Mouse (Mus musculus) forebrain, embryonic 15.5 days (tissue): ENCODE measurements around the gene Ppwd1. TPM values are rescaled to one million over a fixed set of nuclear protein-coding genes. Genes with fewer than 3 reads are reported as not detected.

ENCODE experiments used
- ATAC-seq: fragments of 200-750 bp; cut with Nextera tagmentation; replicated peaks from 2 replicates; pipeline ENCODE4 v1.8.0; 2017; ENCODE audit warnings: mild to moderate bottlenecking, moderate TSS enrichment, moderate library complexity
- H3K27ac ChIP-seq: fragments of 300-500 bp; sonication (generic); replicated peaks from 2 replicates; pipeline ENCODE4 v1.5.1; 2015; ENCODE audit warnings: mild to moderate bottlenecking, inconsistent platforms
- H3K27me3 ChIP-seq: fragments of 300-500 bp; sonication (generic); 2 replicates; pipeline ENCODE4 v1.6.1; 2015; ENCODE audit warnings: inconsistent platforms
- H3K36me3 ChIP-seq: fragments of 300-500 bp; sonication (generic); 2 replicates; pipeline ENCODE4 v1.6.1; 2015; ENCODE audit warnings: mild to moderate bottlenecking, inconsistent platforms
- H3K4me1 ChIP-seq: fragments of 300-500 bp; sonication (generic); 2 replicates; pipeline ENCODE4 v1.6.1; 2015; ENCODE audit warnings: inconsistent platforms
- H3K4me2 ChIP-seq: fragments of 300-500 bp; sonication (generic); replicated peaks from 2 replicates; pipeline ENCODE4 v1.6.1; 2015; ENCODE audit warnings: mild to moderate bottlenecking, inconsistent platforms
- H3K4me3 ChIP-seq: fragments of 300-500 bp; sonication (generic); 2 replicates; pipeline ENCODE4 v1.5.1; 2015; ENCODE audit warnings: mild to moderate bottlenecking, inconsistent platforms
- H3K9ac ChIP-seq: fragments of 300-500 bp; sonication (generic); replicated peaks from 2 replicates; pipeline ENCODE4 v1.6.1; 2015; ENCODE audit warnings: mild to moderate bottlenecking, inconsistent platforms
- H3K9me3 ChIP-seq: fragments of 300-500 bp; sonication (generic); 2 replicates; pipeline ENCODE4 v1.6.1; 2016; ENCODE audit warnings: inconsistent platforms
- WGBS: fragments of 180-500 bp; shearing (Covaris S2); methylation state at CpG from one replicate; pipeline ENCODE4 v1.1.7; 2015; ENCODE audit warnings: mixed read lengths; 5-methylcytosine and 5-hydroxymethylcytosine counted together
- polyA plus RNA-seq: library from polyadenylated mRNA; unstranded; fragments of >200 nt; fragmentation: Nextera tagmentation; extraction: Ambion mirVana; gene quantifications from 2 replicates; pipeline ENCODE4 v1.2.1, GENCODE M21; 2015

Ppwd1 gene
- polyA plus RNA-seq, 1 experiment from 2014 or later: 9.5 TPM

DNA sequence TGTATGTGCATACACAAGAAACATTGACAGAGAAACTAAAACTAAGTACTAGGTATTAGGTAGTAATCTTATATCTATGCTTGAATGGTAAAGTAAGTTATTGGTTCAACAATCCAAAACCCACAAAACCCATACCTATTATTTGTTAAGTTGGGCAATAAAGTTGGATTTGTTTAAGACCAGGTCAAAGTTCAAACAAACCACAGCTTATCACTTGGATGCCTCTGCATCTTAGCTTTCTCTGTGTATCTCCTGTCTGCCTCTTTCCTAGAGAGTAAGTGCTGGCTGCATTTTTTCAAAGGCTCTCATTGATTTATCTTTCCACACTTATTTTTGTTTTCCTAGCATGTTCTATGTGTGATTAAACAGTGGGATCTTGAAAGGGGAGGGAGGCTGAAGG, 56.1 kb downstream of the Ppwd1 start:
- no peak for ATAC-seq
- H3K27ac ChIP-seq: no peak overlapping the region
- H3K4me3 ChIP-seq: no peak overlapping the region
- peaks cover 13% of the 10 kb centered on the region for H3K4me1 ChIP-seq
- peaks cover 19% of the 10 kb centered on the region for H3K36me3 ChIP-seq
- H3K4me2 ChIP-seq: no peak overlapping the region
- H3K9me3 ChIP-seq: no peaks in the 10 kb centered on the region
- H3K27me3 ChIP-seq: no peaks in the 10 kb centered on the region
- no peak overlapping the region for H3K9ac ChIP-seq

DNA sequence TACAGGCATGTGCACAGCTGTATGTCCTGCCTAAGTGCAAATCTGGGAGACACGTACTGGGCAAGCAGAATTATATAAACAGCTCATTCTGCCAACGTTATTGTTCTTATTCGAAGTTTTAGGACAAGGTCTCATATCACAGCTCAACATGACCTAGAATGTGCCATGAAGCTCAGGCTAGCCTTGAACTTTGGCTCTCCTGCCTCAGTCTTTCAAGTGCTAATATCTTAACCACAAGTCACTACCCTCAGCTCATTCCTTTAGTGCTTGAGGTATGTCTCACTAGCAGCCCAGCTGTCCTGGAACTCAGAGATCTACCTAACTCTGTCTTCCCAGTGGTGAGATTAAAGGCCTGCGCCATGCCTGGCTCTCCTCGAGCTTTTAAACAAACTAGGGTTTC, 56.9 kb downstream of the Ppwd1 start:
- 92% methylated on average over 5 of the region's 5 CpGs for WGBS
- Histone ChIP-seq H3K36me3 (peaks cover 22% of the 10 kb centered on the region), H3K27me3 (no peaks in the 10 kb centered on the region), H3K27ac (no peak overlapping the region), H3K4me3 (no peak overlapping the region), H3K9ac (no peak overlapping the region), H3K4me2 (no peak overlapping the region), H3K4me1 (peaks cover 7% of the 10 kb centered on the region), H3K9me3 (no peaks in the 10 kb centered on the region)
- no peak for ATAC-seq

DNA sequence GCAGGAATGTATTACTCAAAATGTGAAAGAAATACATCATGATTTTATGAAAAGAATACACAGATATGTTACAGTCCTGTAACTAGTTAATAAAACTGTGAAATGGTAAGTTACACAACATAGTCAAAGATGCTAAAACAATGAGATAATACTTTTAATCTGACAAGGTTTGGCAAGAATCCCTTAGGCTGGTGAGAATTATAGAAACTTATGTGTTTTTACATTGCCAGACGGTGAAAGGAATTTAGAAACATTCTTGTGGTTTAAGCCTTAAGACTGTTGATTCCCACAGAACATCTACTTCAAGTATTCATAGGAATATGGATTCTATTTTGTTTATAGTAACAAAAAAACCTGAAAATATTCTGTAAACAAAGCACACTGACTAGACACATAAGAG, 73.0 kb downstream of the Ppwd1 start:
- Histone ChIP-seq H3K4me3 (no peak overlapping the region), H3K36me3 (peaks cover 53% of the 10 kb centered on the region), H3K9ac (no peak overlapping the region), H3K4me2 (no peak overlapping the region), H3K9me3 (no peaks in the 10 kb centered on the region), H3K27ac (no peak overlapping the region), H3K4me1 (no peaks in the 10 kb centered on the region), H3K27me3 (no peaks in the 10 kb centered on the region)
- no peak for ATAC-seq
- 92% methylated on average over 1 of the region's 1 CpGs for WGBS

Other genes with a start within 250 kb of the Ppwd1 start
- gene Nln, start 119.2 kb downstream of the Ppwd1 start, polyA plus RNA-seq: 35.7 and 38.1 TPM in 2 replicates
- gene Sgtb, start 119.1 kb downstream of the Ppwd1 start, polyA plus RNA-seq: 32.2 and 34.4 TPM in 2 replicates
- gene Trappc13, start 50.4 kb downstream of the Ppwd1 start, polyA plus RNA-seq: 69.5 and 69.7 TPM in 2 replicates
- gene Trim23, start 50.0 kb downstream of the Ppwd1 start, polyA plus RNA-seq: 36.2 and 41.6 TPM in 2 replicates
- 25.0 and 33.4 TPM in 2 replicates for gene Cenpk, start 232 bp downstream of the Ppwd1 start, polyA plus RNA-seq
- gene Adamts6, start 59.0 kb upstream of the Ppwd1 start, polyA plus RNA-seq: 1.9 and 2.7 TPM in 2 replicates